Mouse (Mus musculus) hindbrain, postnatal 0 days (tissue): ENCODE results near the gene Ctse. TPM values are rescaled to one million over a fixed set of nuclear protein-coding genes. Genes with fewer than 3 reads are reported as not detected.

Experiments used
- ATAC-seq: fragments of 200-750 bp; cut with Nextera tagmentation; 2 replicates; pipeline ENCODE4 v1.8.0; 2017; ENCODE audit warnings: mild to moderate bottlenecking, moderate TSS enrichment, moderate library complexity
- DNase-seq: peaks from one replicate; pipeline ENCODE4 v3.0.0-alpha.2; 2015; ENCODE audit warnings: low spot score
- H3K27ac ChIP-seq: fragments of 300-500 bp; sonication (generic); 2 replicates; pipeline ENCODE4 v1.5.1; 2014; ENCODE audit warnings: mild to moderate bottlenecking
- H3K27me3 ChIP-seq: fragments of 300-500 bp; sonication (generic); 2 replicates; pipeline ENCODE4 v1.6.1; 2014; ENCODE audit warnings: low read length, mixed read lengths; ENCODE audit not compliant: insufficient read depth
- H3K36me3 ChIP-seq: fragments of 300-500 bp; sonication (generic); 2 replicates; pipeline ENCODE4 v1.6.1; 2014; ENCODE audit warnings: low read length, mixed read lengths; ENCODE audit not compliant: insufficient read depth
- H3K4me1 ChIP-seq: fragments of 300-500 bp; sonication (generic); 2 replicates; pipeline ENCODE4 v1.6.1; 2014; ENCODE audit warnings: antibody characterized with exemption, low read length, mixed read lengths; ENCODE audit not compliant: insufficient read depth
- H3K4me2 ChIP-seq: fragments of 300-500 bp; sonication (generic); 2 replicates; pipeline ENCODE4 v1.6.1; 2014; ENCODE audit warnings: low read depth, mild to moderate bottlenecking, low read length, moderate library complexity, mixed read lengths
- H3K4me3 ChIP-seq: fragments of 300-500 bp; sonication (generic); 2 replicates; pipeline ENCODE4 v1.5.1; 2014; ENCODE audit warnings: low read length
- H3K9ac ChIP-seq: fragments of 300-500 bp; sonication (generic); replicated peaks from 2 replicates; pipeline ENCODE4 v1.6.1; 2014; ENCODE audit warnings: mild to moderate bottlenecking, low read length, moderate library complexity, mixed read lengths
- H3K9me3 ChIP-seq: fragments of 300-500 bp; sonication (generic); 2 replicates; pipeline ENCODE4 v1.6.1; 2016; ENCODE audit warnings: low read length, mixed read lengths
- CTCF ChIP-seq: IDR thresholded peaks from 2 replicates; pipeline ENCODE4 v1.5.1; 2016; ENCODE audit warnings: antibody characterized with exemption, control low read depth, low read depth
- WGBS: fragments of 180-500 bp; shearing (Covaris S2); extraction: QIAGEN DNeasy Blood & Tissue Kit; methylation state at CpG from one replicate; pipeline ENCODE4 v1.1.7; 2014; 5-methylcytosine and 5-hydroxymethylcytosine counted together
- polyA plus RNA-seq: library from polyadenylated mRNA; unstranded; fragments of >200 nt; fragmentation: Nextera tagmentation; extraction: Ambion mirVana; gene quantifications from 2 replicates; pipeline ENCODE4 v1.2.1, GENCODE M21; 2015
- total RNA-seq: library from RNA; depleted of rRNA; stranded (reverse); fragments of >200 nt; gene quantifications from 2 replicates; pipeline ENCODE4 v1.2.3, GENCODE M21; 2014

Ctse gene
- total and polyA plus RNA-seq, 2 experiments from 2014 or later = not detected

DNA sequence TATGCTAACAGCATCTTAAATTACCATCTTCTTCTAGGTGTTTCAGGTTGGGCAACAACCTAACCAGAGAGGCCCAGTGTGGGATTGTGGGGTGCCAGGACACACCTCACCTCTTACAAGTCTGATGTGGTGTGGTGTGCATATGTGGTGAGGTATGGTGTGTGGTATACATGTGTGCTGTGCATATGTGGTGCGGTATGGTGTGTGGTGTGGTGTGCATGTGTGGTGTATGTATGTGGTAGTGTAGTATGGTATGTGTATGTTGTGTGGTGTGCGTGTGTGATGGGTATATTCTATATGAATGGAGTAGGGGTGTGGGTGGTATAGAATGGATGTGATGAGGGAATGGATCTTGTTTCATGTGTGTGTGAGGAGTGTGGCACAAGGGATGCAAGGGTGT, 49.6 kb downstream of the Ctse start:
- 97% methylated on average over 2 of the region's 2 CpGs for WGBS

DNA sequence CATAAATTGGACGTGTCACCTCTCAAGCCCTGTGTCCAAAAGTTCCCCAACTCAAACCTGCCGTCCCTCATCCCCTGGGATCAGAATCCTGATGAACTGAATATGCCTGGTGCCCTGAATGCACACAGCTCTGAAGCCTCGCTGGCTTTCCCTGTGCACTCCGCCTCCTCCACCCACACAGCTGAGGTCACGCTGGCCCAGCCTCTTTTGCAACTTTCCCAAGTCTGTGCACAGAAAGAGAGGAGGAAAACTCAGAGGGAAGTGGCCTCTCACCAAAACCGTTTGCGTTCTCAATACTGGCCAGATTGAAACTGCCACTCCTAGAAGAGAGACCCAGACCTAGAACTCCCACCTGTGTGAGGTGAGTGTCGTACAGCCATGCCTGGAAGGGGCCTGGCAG, 50.4 kb downstream of the Ctse start, which contains the start of gene Rab7b:
Rab7b (plus strand) TSS at position 221 of the 400 bp plus-strand sequence.
- Histone ChIP-seq H3K9ac (no peak within 1 kb of the TSS), H3K36me3 (no peaks in the 10 kb centered on the region), H3K27ac (no peak within 1 kb of the TSS), H3K9me3 (no peaks in the 10 kb centered on the region), H3K27me3 (no peaks in the 10 kb centered on the region), H3K4me2 (no peak within 1 kb of the TSS), H3K4me3 (no peak within 1 kb of the TSS), H3K4me1 (no peaks in the 10 kb centered on the region)
- no peak for TF ChIP-seq CTCF
- no peak for DNase-seq
- ATAC-seq = no peak
- WGBS = 59% methylated on average over 8 of the region's 8 CpGs

More for the DNA sequence above, 49.6 kb downstream of the Ctse start:
- Histone ChIP-seq H3K9ac (no peak overlapping the region), H3K4me2 (no peak overlapping the region), H3K4me1 (no peaks in the 10 kb centered on the region), H3K27ac (no peak overlapping the region), H3K4me3 (no peak overlapping the region), H3K9me3 (no peaks in the 10 kb centered on the region), H3K27me3 (no peaks in the 10 kb centered on the region), H3K36me3 (no peaks in the 10 kb centered on the region)
- TF ChIP-seq CTCF = no peak
- no peak for ATAC-seq
- no peak for DNase-seq

DNA sequence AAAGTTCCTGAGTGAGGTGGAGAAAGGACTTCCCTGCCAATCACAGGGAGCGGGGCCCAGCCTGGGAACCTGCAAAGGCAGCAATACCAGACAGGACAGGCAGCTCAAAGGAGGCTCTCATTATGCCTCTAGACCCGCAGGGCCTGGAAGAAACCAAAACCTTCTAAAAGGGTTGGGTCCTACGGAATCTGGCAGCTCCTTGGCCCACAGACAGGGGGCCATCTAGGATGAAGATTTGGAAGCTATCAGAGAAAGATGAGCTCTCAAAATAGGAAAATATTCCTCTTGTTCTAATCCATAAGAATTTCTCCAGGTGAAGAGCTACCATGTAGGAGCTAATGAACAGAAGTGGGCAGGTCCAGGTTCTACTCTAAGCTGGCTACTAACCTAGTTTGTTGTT, 50.9 kb downstream of the Ctse start:
- H3K4me1 ChIP-seq = no peaks in the 10 kb centered on the region
- no peak overlapping the region for H3K9ac ChIP-seq
- no peaks in the 10 kb centered on the region for H3K36me3 ChIP-seq
- no peaks in the 10 kb centered on the region for H3K9me3 ChIP-seq
- DNase-seq = no peak
- H3K27ac ChIP-seq = no peak overlapping the region
- TF ChIP-seq CTCF = no peak
- no peaks in the 10 kb centered on the region for H3K27me3 ChIP-seq
- 75% methylated on average over 3 of the region's 3 CpGs for WGBS
- H3K4me3 ChIP-seq = no peak overlapping the region
- no peak overlapping the region for H3K4me2 ChIP-seq
- ATAC-seq = no peak

DNA sequence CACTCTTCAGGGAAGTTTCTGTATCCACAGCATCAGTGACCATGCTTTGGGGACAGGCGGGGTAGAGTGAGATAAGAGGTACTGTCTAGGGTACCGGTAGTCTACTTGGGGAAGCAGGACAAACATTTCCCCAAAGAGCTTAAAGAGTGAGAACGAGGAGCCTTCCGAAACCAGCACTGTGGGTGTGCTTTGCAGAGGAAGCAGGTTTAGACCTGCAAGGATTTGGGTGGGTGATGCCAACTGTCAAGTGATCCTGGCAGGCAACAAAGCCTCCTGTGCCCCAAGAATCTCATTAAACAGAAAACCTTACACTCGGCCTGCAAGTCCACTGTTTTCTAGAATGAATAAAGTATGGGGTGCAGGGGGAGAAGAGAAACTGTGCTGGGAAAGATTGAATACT, 51.8 kb downstream of the Ctse start:
- ATAC-seq = no peak
- no peak overlapping the region for H3K27ac ChIP-seq
- 76% methylated on average over 5 of the region's 5 CpGs for WGBS
- TF ChIP-seq CTCF = no peak
- no peaks in the 10 kb centered on the region for H3K36me3 ChIP-seq
- H3K27me3 ChIP-seq = no peaks in the 10 kb centered on the region
- DNase-seq = no peak
- no peak overlapping the region for H3K9ac ChIP-seq
- H3K9me3 ChIP-seq = no peaks in the 10 kb centered on the region
- H3K4me2 ChIP-seq = no peak overlapping the region
- no peak overlapping the region for H3K4me3 ChIP-seq
- no peaks in the 10 kb centered on the region for H3K4me1 ChIP-seq

DNA sequence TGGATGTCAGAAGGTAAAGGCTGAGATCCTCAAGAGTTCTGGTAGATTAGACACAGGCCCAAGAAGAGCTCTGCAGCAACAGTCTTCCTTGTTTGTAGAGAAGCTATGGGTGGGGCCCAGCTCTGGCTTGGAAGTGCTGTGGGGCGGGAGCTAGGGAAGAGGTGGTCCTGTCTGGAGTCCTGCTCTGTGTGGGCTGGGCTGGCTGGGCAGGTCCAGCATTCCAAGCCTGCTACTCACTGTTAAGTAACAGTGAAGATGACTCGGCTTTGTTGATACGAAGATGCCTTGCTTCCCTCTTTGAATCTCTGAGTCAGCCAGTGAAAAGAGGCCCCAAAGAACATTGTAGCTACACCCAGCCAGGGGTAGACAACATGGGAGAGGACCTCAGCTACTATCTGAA, 52.3 kb downstream of the Ctse start:
- no peak overlapping the region for H3K27ac ChIP-seq
- no peaks in the 10 kb centered on the region for H3K27me3 ChIP-seq
- H3K9ac ChIP-seq = no peak overlapping the region
- H3K4me2 ChIP-seq = no peak overlapping the region
- no peaks in the 10 kb centered on the region for H3K36me3 ChIP-seq
- no peak overlapping the region for H3K4me3 ChIP-seq
- H3K9me3 ChIP-seq = no peaks in the 10 kb centered on the region
- DNase-seq (no peak), ATAC-seq (no peak)
- WGBS = 60% methylated on average over 3 of the region's 3 CpGs
- H3K4me1 ChIP-seq = no peaks in the 10 kb centered on the region
- no peak for TF ChIP-seq CTCF

DNA sequence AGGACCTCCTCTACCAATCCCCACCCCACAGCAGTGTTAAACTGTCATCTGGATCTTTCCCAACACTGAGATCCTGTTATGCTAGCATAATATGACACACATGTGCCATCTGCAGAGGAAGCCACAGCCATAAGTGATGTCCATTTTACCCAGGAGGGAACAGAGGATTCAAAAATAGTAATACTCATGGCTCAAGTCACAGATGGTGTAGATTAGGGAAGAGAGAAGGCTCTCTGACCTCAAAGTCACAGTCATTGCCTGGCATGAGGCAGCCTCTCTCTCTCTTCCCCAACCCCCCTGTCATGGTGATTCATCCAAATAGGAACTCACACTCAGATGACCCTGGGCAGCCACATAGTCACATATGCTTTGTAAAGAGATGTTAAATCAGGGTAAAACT, 53.2 kb downstream of the Ctse start:
- DNase-seq (no peak), ATAC-seq (no peak)
- H3K9ac ChIP-seq = no peak overlapping the region

DNA sequence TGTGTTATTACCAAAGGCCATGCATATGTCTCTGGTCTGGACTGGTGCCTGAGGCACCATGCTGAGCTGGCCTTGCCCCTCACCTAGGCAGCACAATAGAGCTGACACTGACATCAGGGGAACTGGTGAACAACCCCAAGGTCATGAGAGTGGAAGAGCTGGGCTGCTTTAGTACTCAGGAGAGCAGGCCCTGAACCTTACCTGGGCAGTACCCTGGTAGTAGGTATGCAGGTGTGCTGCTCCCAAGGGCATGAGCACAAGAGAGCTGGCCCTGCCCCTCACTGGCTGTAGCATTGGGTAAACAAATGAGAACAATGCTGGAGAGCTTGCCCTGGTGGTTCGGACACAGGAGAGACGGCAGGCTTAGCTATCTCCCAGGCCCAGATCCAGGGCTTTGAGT, 57.2 kb downstream of the Ctse start:
- no peak overlapping the region for H3K9ac ChIP-seq
- no peak overlapping the region for H3K27ac ChIP-seq
- no peaks in the 10 kb centered on the region for H3K9me3 ChIP-seq
- no peaks in the 10 kb centered on the region for H3K36me3 ChIP-seq
- H3K4me2 ChIP-seq = no peak overlapping the region
- no peak for ATAC-seq
- TF ChIP-seq CTCF = no peak
- no peak for DNase-seq
- H3K4me1 ChIP-seq = no peaks in the 10 kb centered on the region
- 87% methylated on average over 2 of the region's 2 CpGs for WGBS
- H3K27me3 ChIP-seq = no peaks in the 10 kb centered on the region
- H3K4me3 ChIP-seq = no peak overlapping the region

More for the DNA sequence above, 53.2 kb downstream of the Ctse start:
- no peak overlapping the region for H3K4me3 ChIP-seq
- no peaks in the 10 kb centered on the region for H3K9me3 ChIP-seq
- no peaks in the 10 kb centered on the region for H3K4me1 ChIP-seq
- H3K4me2 ChIP-seq = no peak overlapping the region
- TF ChIP-seq CTCF = no peak
- H3K27me3 ChIP-seq = no peaks in the 10 kb centered on the region
- no peak overlapping the region for H3K27ac ChIP-seq
- H3K36me3 ChIP-seq = no peaks in the 10 kb centered on the region
